Mouse (Mus musculus) liver, adult 10 weeks (tissue): Measurements from ENCODE around the gene Olfr1288. TPM values are rescaled to one million over a fixed set of nuclear protein-coding genes. Genes with fewer than 3 reads are reported as not detected.

Source experiments
- polyA plus RNA-seq: library from polyadenylated mRNA; stranded (reverse); fragments of 350-450 nt; fragmentation: Illumina TruSeq; extraction: RNeasy Lipid Tissue Mini Kit (QIAGEN cat#74804); gene quantifications from one replicate; pipeline ENCODE4 v1.2.3, GENCODE M21; 2014; ENCODE audit warnings: low read depth, low replicate concordance

The Olfr1288 gene
- polyA plus RNA-seq, result not detected

DNA sequence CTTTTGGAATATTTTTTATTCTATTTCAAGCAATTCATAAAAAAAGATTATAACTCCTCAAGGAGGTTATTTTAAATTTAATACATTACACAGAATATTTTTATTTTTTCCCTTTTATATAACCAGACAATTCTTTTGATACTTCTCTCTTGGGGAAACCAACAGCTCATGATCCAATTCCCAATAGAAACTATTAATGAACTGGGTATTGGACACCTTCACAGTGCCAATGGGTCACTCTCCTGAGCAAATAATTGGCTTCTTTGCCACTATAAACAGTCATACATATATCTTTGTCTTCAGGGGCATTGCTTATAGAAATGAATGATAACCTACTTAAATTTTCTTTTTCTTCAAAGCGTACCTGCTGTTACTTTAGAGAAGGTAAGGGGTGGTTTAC lies at the start of gene Olfr1288:
Gene Olfr1288, plus strand, starts transcription at position 301 of the 400 bp plus-strand sequence.

DNA sequence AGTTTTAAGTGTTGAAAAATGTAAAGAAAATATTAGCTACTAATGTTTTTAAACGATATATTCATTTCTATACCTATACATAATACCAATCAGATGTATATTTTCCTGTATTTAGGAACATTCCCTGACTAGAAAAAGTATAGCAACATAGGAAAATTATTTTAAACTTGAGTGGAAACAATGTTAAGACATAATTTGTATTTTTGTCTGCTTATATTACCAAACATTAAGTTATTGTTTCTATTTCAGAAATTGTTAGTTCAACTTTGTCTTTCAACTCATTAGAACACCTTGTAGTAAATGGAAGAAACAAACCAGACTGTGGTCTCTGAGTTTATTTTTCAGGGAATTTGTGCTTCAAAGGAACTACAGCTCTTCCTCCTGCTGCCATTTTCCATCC lies 25.1 kb upstream of the Olfr1288 start, which contains the start of gene Olfr1287:
Gene Olfr1287, plus strand, starts transcription at position 301 of the 400 bp plus-strand sequence.

DNA sequence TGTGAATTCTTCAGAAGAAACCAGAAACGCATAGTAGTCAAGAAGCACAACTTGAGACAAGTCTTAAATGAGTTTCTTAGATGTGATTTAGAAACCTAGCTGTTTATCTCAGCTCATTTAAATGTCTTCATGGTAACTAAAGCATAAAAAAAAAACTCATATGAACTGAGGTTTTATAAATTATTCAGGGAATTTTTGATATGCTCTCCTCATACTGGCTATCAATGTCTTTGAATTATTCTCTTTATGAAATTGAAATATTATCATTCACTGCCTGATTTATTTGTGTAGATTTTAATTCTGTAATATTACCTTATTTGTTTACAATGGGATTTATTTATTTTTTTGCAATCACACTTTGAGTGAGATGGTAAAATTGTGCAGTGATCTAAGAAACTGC lies 6.6 kb downstream of the Olfr1288 start, which contains the start of gene Olfr1289:
Gene Olfr1289, plus strand, starts transcription at position 301 of the 400 bp plus-strand sequence.

DNA sequence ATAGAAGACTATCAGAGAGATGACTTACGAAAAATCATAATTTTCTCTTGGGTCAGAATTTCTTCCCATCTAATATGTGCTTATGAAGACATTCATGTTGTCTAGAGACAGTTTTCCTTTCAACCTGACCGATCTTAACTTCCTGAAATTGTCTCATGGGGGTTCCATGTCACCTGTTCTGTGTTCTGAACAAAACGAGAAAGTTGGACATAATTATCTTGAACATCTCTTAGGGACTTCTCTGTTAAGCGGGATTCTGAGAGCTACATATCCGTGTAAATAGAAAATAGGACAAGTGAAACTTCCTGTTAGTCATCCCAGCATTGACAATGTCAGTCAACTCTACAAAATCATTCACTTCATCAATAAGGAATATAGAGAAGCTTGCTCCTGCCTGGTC lies 19.8 kb downstream of the Olfr1288 start, which contains the start of gene Olfr1290:
Gene Olfr1290, minus strand, starts transcription at position 101 of the 400 bp plus-strand sequence.

DNA sequence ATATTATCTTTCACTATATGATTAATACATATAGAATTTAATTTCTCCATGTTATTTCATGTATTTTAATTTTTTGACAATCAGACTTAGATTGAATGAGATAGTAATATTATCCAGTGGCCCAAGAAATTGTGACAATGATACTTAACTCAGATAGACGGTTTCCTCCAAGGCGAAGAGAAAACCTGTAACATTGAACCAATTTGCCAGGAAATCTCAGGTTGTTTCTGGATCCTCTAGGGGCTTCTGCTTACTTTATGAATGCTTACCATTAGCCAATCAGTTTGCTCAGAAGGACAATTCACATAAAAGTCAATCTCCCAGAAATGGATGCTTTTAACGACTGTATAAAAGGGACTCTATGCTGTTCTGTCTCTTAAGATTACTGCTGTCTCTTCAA lies 23.0 kb downstream of the Olfr1288 start, which contains the start of gene Olfr1291-ps1:
Gene Olfr1291-ps1, plus strand, starts transcription at position 301 of the 400 bp plus-strand sequence.

DNA sequence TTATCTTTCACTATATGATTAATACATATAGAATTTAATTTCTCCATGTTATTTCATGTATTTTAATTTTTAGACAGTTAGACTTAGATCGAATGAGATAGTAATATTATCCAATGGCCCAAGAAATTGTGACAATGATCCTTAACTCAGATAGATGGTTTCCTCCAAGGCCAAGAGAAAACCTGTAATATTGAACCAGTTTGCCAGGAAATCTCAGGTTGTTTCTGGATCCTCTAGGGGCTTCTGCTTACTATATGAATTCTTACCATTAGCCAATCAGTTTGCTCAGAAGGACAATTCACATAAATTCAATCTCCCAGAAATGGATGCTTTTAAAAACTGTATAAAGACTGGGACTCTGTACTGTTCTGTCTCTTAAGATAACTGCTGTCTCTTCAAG lies 51.0 kb downstream of the Olfr1288 start, which contains the start of gene Olfr1293-ps:
Gene Olfr1293-ps, plus strand, starts transcription at position 301 of the 400 bp plus-strand sequence.

Other genes starting within 250 kb of the Olfr1288 start
- not detected for gene 4930430A15Rik, start 244.5 kb upstream of the Olfr1288 start, polyA plus RNA-seq
- not detected for gene Olfr1275, start 238.8 kb upstream of the Olfr1288 start, polyA plus RNA-seq
- gene Olfr1276, start 219.6 kb upstream of the Olfr1288 start, polyA plus RNA-seq, result not detected
- gene Olfr1277, start 200.0 kb upstream of the Olfr1288 start, polyA plus RNA-seq, result not detected
- not detected for gene Olfr1278, start 184.0 kb upstream of the Olfr1288 start, polyA plus RNA-seq
- not detected for gene Olfr1279, start 173.5 kb upstream of the Olfr1288 start, polyA plus RNA-seq
- gene Olfr1280, start 160.1 kb upstream of the Olfr1288 start, polyA plus RNA-seq, result not detected
- gene Olfr1281, start 147.6 kb upstream of the Olfr1288 start, polyA plus RNA-seq, result not detected
- not detected for gene Olfr1282, start 138.0 kb upstream of the Olfr1288 start, polyA plus RNA-seq
- not detected for gene Olfr1283, start 107.3 kb upstream of the Olfr1288 start, polyA plus RNA-seq
- gene Olfr1284, start 98.6 kb upstream of the Olfr1288 start, polyA plus RNA-seq, result not detected
- not detected for gene Olfr1286, start 51.0 kb upstream of the Olfr1288 start, polyA plus RNA-seq
- not detected for gene Olfr1287, start 25.0 kb upstream of the Olfr1288 start, polyA plus RNA-seq
- not detected for gene Olfr1289, start 6.7 kb downstream of the Olfr1288 start, polyA plus RNA-seq
- not detected for gene Olfr1290, start 19.7 kb downstream of the Olfr1288 start, polyA plus RNA-seq
- gene Olfr1291-ps1, start 23.1 kb downstream of the Olfr1288 start, polyA plus RNA-seq, result not detected
- gene Olfr1293-ps, start 51.1 kb downstream of the Olfr1288 start, polyA plus RNA-seq, result not detected
- gene Olfr1294, start 66.2 kb downstream of the Olfr1288 start, polyA plus RNA-seq, result not detected
- gene Olfr1295, start 95.6 kb downstream of the Olfr1288 start, polyA plus RNA-seq, result not detected
- not detected for gene Olfr1297, start 152.4 kb downstream of the Olfr1288 start, polyA plus RNA-seq
- not detected for gene Olfr1298, start 175.1 kb downstream of the Olfr1288 start, polyA plus RNA-seq
- not detected for gene Olfr1299, start 187.3 kb downstream of the Olfr1288 start, polyA plus RNA-seq